Mouse (Mus musculus): ENCODE results near the gene Zbtb7b.
"Not testable (repeated sequence)": the region's sequence is repeated elsewhere in the genome, so short reads cannot be mapped to it uniquely, and the experiment has no call there.

Zbtb7b gene

GRCm38 (mm10) chr3:89394006-89394893, at the start of gene Zbtb7b:
Gene Zbtb7b (minus strand): TSS chr3:89394776.
- no peak for DNase-seq (ENCODE audit: low read depth, low spot score)

GRCm38 (mm10) chr3:89440691-89441090, 46.1 kb upstream of the Zbtb7b start:
- DNase-seq (ENCODE audit: low read depth, low spot score): no peak

GRCm38 (mm10) chr3:89437269-89437668, 42.7 kb upstream of the Zbtb7b start:
- DNase-seq (ENCODE audit: low read depth, low spot score): no peak

GRCm38 (mm10) chr3:89436176-89437113, 41.9 kb upstream of the Zbtb7b start, which contains the start of gene Pbxip1:
Gene Pbxip1 (plus strand): TSS chr3:89436706.
- peak; percentile 61 for DNase-seq (ENCODE audit: low read depth, low spot score)

GRCm38 (mm10) chr3:89435041-89435440, 40.5 kb upstream of the Zbtb7b start:
- no peak for DNase-seq (ENCODE audit: low read depth, low spot score)

- DNase-seq (ENCODE audit: low read depth, low spot score): no peak
Measured at GRCm38 (mm10) chr3:89434532-89434931, 40.0 kb upstream of the Zbtb7b start.

GRCm38 (mm10) chr3:89432606-89433005, 38.0 kb upstream of the Zbtb7b start:
- DNase-seq (ENCODE audit: low read depth, low spot score): no peak

- peak; percentile 92 for DNase-seq (ENCODE audit: low read depth, low spot score)
Measured at GRCm38 (mm10) chr3:89430171-89431159, 35.9 kb upstream of the Zbtb7b start, which contains the start of gene Pygo2. Gene Pygo2 (plus strand): TSS chr3:89430214.

- not testable (repeated sequence) for DNase-seq (ENCODE audit: low read depth, low spot score)
Measured at GRCm38 (mm10) chr3:89429021-89429420, 34.4 kb upstream of the Zbtb7b start.

GRCm38 (mm10) chr3:89425876-89426275, 31.3 kb upstream of the Zbtb7b start:
- DNase-seq (ENCODE audit: low read depth, low spot score): no peak

GRCm38 (mm10) chr3:89425141-89425525, 30.6 kb upstream of the Zbtb7b start:
- no peak for DNase-seq (ENCODE audit: low read depth, low spot score)

- no peak for DNase-seq (ENCODE audit: low read depth, low spot score)
Measured at GRCm38 (mm10) chr3:89424416-89425140, 30.0 kb upstream of the Zbtb7b start.

- DNase-seq (ENCODE audit: low read depth, low spot score): no peak
Measured at GRCm38 (mm10) chr3:89422556-89423205, 28.1 kb upstream of the Zbtb7b start.

GRCm38 (mm10) chr3:89421810-89422473, 27.4 kb upstream of the Zbtb7b start:
- no peak for DNase-seq (ENCODE audit: low read depth, low spot score)

- DNase-seq (ENCODE audit: low read depth, low spot score): no peak
Measured at GRCm38 (mm10) chr3:89421002-89421774, 26.6 kb upstream of the Zbtb7b start.

- DNase-seq (ENCODE audit: low read depth, low spot score): no peak
Measured at GRCm38 (mm10) chr3:89420421-89420820, 25.8 kb upstream of the Zbtb7b start.

- DNase-seq (ENCODE audit: low read depth, low spot score): no peak
Measured at GRCm38 (mm10) chr3:89419981-89420380, 25.4 kb upstream of the Zbtb7b start.

GRCm38 (mm10) chr3:89419571-89419970, 25.0 kb upstream of the Zbtb7b start:
- DNase-seq (ENCODE audit: low read depth, low spot score): no peak

Data from WW6 (cell line).